Mouse (Mus musculus) embryonic facial prominence, embryonic 11.5 days (tissue): Measurements from ENCODE around the gene Polr3b. TPM values are rescaled to one million over a fixed set of nuclear protein-coding genes. Genes with fewer than 3 reads are reported as not detected.

ENCODE experiments used
- ATAC-seq: fragments of 200-750 bp; cut with Nextera tagmentation; replicated peaks from 2 replicates; pipeline ENCODE4 v1.8.0; 2017; ENCODE audit warnings: low read depth; ENCODE audit not compliant: insufficient number of reproducible peaks, low FRiP score, low TSS enrichment
- DNase-seq: peaks from one replicate; pipeline ENCODE4 v3.0.0-alpha.2; 2015; ENCODE audit warnings: low spot score
- H3K27ac ChIP-seq: fragments of 300-500 bp; sonication (generic); replicated peaks from 2 replicates; pipeline ENCODE4 v1.5.1; 2014; ENCODE audit warnings: mild to moderate bottlenecking, low read depth, low read length, control low read depth
- H3K27me3 ChIP-seq: fragments of 300-500 bp; sonication (generic); 2 replicates; pipeline ENCODE4 v1.6.1; 2014; ENCODE audit warnings: mild to moderate bottlenecking, low read length, moderate library complexity, mixed read lengths; ENCODE audit not compliant: control insufficient read depth, insufficient read depth
- H3K36me3 ChIP-seq: fragments of 300-500 bp; sonication (generic); replicated peaks from 2 replicates; pipeline ENCODE4 v1.6.1; 2014; ENCODE audit warnings: low read depth, mild to moderate bottlenecking, low read length, moderate library complexity, mixed read lengths; ENCODE audit not compliant: control insufficient read depth, insufficient read depth
- H3K4me1 ChIP-seq: fragments of 300-500 bp; sonication (generic); 2 replicates; pipeline ENCODE4 v1.6.1; 2014; ENCODE audit warnings: low read length, mixed read lengths; ENCODE audit not compliant: control insufficient read depth, insufficient read depth
- H3K4me2 ChIP-seq: fragments of 300-500 bp; sonication (generic); 2 replicates; pipeline ENCODE4 v1.6.1; 2014; ENCODE audit warnings: low read depth, mild to moderate bottlenecking, control low read depth, low read length, moderate library complexity
- H3K4me3 ChIP-seq: fragments of 300-500 bp; sonication (generic); 2 replicates; pipeline ENCODE4 v1.5.1; 2014; ENCODE audit warnings: low read depth, low read length, control low read depth
- H3K9ac ChIP-seq: fragments of 300-500 bp; sonication (generic); replicated peaks from 2 replicates; pipeline ENCODE4 v1.6.1; 2014; ENCODE audit warnings: mild to moderate bottlenecking, control low read depth, low read length
- H3K9me3 ChIP-seq: fragments of 300-500 bp; sonication (generic); replicated peaks from 2 replicates; pipeline ENCODE4 v1.6.1; 2016; ENCODE audit warnings: mild to moderate bottlenecking, low read length, inconsistent platforms, mixed read lengths; ENCODE audit not compliant: control insufficient read depth
- WGBS: fragments of 180-500 bp; shearing (Covaris S2); extraction: QIAGEN DNeasy Blood & Tissue Kit; methylation state at CpG from one replicate; pipeline ENCODE4 v1.1.7; 2014; 5-methylcytosine and 5-hydroxymethylcytosine counted together
- polyA plus RNA-seq: library from polyadenylated mRNA; unstranded; fragments of >200 nt; fragmentation: Nextera tagmentation; extraction: Ambion mirVana; gene quantifications from 2 replicates; pipeline ENCODE4 v1.2.1, GENCODE M21; 2014

Gene Polr3b
- polyA plus RNA-seq, result 19.6 and 20.1 TPM in 2 replicates

DNA sequence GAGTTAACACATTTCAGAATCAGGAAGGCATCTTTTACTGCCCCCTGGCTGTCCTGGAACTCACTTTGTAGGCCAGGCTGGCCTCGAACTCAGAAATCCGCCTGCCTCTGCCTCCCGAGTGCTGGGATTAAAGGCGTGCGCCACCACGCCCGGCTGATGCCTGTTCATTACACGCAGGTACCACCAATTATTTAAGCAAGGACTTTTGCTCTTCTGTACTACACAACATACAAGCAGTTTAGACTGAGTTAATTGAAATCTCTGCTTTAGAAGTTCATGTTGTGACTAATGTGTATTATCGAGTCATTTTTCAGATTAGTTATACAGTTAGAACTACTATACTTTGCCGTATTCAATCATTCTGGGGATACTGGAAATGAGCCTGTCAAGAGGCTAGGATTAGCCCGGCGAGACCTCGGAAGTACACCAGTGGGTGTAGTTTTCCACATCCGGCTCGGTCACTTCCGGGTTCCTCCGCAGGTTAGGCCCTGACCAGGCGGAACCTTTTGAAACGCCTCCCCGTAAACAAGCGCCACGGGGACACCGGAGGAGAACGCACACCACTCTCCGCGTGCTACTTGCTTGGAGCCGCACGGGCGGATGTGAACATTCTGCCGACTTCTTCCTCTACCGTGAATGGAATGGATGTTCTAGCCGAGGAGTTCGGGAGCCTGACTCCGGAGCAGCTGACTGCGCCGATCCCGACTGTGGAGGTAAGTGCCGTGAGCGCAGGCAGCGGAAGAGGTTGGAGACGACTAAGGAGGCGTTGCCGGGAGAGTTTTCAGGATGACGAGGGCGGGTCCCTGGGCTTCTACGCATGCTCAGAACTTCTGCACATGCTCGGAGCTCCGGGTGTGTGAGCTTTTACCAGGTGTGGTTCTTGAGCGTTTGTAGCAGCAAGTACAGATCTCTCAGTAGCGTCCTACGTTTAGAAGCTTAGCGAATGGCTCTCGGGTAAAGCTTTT lies at the start of gene Polr3b:
Gene Polr3b, plus strand, starts transcription at position 467 of the 965 bp plus-strand sequence.
- H3K27ac ChIP-seq, result peak within 1 kb of the TSS; percentile 80
- DNase-seq, result peak; percentile 95
- 8% methylated on average over 53 of the region's 53 CpGs for WGBS
- no peaks in the 10 kb centered on the region for H3K4me1 ChIP-seq
- peak within 1 kb of the TSS; percentile 57 for H3K9ac ChIP-seq
- peak; percentile 95 for ATAC-seq
- no peaks in the 10 kb centered on the region for H3K9me3 ChIP-seq
- H3K36me3 ChIP-seq, result no peaks in the 10 kb centered on the region
- no peaks in the 10 kb centered on the region for H3K27me3 ChIP-seq
- peak within 1 kb of the TSS; percentile 49 for H3K4me3 ChIP-seq
- H3K4me2 ChIP-seq, result peak within 1 kb of the TSS; percentile 70

- WGBS, result 69% methylated on average over 5 of the region's 5 CpGs
- H3K36me3 ChIP-seq, result no peaks in the 10 kb centered on the region
These were observed 48.2 kb upstream of the Polr3b start for GRCm38 (mm10) chr10:84573671-84574420.

DNA sequence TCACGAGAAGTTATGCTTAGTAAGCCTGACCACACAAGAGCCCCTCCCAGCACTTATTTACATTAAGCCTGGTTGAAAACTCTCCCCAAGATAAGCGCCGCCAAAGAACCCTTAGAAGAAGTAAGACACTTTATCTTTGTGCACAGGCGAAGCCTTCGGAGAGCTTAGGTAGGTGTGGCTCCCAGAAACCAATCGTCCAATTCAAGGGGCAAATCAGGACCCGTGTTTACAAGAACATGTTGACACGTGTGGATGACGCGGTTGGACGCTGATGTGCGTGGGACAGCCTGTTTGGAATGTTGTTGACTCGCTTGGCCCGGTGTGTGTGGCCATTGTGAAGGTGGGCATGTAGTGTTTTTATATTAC lies 46.1 kb upstream of the Polr3b start:
- ATAC-seq, result peak; percentile 67
- whole genome bisulfite sequencing, result under 1% methylated on average over 14 of the region's 14 CpGs
- H3K4me3 ChIP-seq, result peak overlapping the region; percentile 81
- no peaks in the 10 kb centered on the region for H3K27me3 ChIP-seq
- peak; percentile 75 for DNase-seq
- H3K4me2 ChIP-seq, result peak overlapping the region; percentile 93
- H3K9ac ChIP-seq, result no peak overlapping the region
- no peaks in the 10 kb centered on the region for H3K36me3 ChIP-seq
- no peaks in the 10 kb centered on the region; the same call in 1 of the 2 replicates for H3K4me1 ChIP-seq
- no peaks in the 10 kb centered on the region for H3K9me3 ChIP-seq
- no peak overlapping the region for H3K27ac ChIP-seq

More at GRCm38 (mm10) chr10:84573671-84574420, 48.2 kb upstream of the Polr3b start:
- no peaks in the 10 kb centered on the region for H3K9me3 ChIP-seq
- no peak for ATAC-seq
- H3K4me1 ChIP-seq, result no peaks in the 10 kb centered on the region; the same call in 1 of the 2 replicates
- H3K27ac ChIP-seq, result no peak overlapping the region
- no peaks in the 10 kb centered on the region for H3K27me3 ChIP-seq
- H3K4me2 ChIP-seq, result no peak overlapping the region
- H3K9ac ChIP-seq, result no peak overlapping the region
- H3K4me3 ChIP-seq, result no peak overlapping the region
- no peak for DNase-seq

DNA sequence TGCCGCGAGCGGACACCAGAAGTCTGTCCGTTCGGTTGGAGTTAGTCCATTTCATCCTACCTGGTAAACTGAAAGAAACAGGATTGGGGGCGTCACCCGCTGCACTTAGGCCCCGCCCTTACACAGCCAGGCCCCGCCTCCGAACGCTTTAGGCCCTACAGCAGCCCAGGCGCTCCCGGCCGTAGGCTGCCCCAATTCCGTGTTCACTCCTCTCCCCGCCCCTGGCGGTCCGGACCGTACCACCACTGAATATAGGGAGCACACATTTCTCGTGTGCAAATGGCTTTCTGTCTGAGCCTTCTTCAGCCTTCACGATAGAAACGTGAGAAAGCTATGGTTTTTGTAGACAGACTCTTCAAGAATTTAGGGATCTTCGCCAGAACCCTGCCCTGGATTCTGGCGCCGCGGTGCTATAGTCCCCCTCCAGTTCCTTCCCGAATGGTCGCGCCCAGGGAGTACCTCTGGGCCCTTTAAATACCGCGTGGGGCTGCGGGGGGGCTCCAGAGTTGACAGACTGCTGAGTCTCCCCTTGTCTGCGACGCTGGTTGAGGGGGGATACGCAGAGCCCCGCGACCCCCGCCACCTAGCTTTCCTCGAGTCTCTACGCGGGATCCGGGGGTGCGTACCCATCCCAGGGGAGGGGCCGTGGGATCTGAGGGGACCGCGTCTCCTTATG lies 45.6 kb upstream of the Polr3b start, which contains the start of gene Tcp11l2:
Gene Tcp11l2, plus strand, starts transcription at position 232 of the 676 bp plus-strand sequence.
- peak within 1 kb of the TSS; percentile 81 for H3K4me3 ChIP-seq
- peak; percentile 95 for DNase-seq
- no peaks in the 10 kb centered on the region; the same call in 1 of the 2 replicates for H3K4me1 ChIP-seq
- no peaks in the 10 kb centered on the region for H3K36me3 ChIP-seq
- peak within 1 kb of the TSS; percentile 93 for H3K4me2 ChIP-seq
- no peaks in the 10 kb centered on the region for H3K27me3 ChIP-seq
- ATAC-seq, result peak; percentile 98
- no peak within 1 kb of the TSS; the same call in 1 of the 2 replicates for H3K27ac ChIP-seq
- WGBS, result under 1% methylated on average over 46 of the region's 46 CpGs
- H3K9me3 ChIP-seq, result no peaks in the 10 kb centered on the region
- H3K9ac ChIP-seq, result peak within 1 kb of the TSS; percentile 63

DNA sequence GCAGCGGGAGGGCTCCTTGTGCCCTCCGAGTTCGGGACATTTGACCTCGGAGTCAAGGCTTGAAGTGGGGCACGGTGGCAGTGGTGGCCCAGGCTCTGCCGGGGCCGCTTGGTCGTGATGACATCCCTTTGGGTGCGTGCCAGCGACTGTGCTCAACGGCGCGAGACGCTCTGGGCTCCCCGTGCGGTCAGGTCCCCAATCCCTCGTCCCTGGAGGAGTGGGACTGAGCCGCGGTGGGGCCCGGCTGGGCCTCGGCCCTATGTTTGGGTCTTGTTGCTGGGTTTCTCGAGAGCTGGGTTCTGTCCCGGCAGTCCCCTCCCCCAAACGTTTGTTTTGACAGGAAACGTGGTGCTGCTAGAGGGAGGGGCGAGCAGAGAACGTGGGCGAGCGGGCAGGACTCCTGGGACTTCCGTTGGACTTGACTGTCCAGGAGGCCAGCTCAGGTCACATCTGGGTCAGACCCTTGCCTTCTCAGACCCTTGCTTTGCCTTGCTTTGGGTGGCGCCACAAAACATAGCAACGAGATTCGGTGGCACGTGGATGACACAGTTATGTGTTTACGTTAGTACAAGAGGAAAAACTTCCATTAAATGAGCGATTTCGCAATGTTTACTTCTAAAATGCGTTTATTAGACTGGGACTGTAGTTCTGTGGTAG lies 44.9 kb upstream of the Polr3b start:
- H3K36me3 ChIP-seq, result no peaks in the 10 kb centered on the region
- peak; percentile 58 for DNase-seq
- no peaks in the 10 kb centered on the region; the same call in 1 of the 2 replicates for H3K4me1 ChIP-seq
- peak overlapping the region; percentile 93 for H3K4me2 ChIP-seq
- peak overlapping the region; percentile 63 for H3K9ac ChIP-seq
- peak overlapping the region; percentile 81 for H3K4me3 ChIP-seq
- no peaks in the 10 kb centered on the region for H3K27me3 ChIP-seq
- no peaks in the 10 kb centered on the region for H3K9me3 ChIP-seq
- peak; percentile 24 for ATAC-seq
- WGBS, result 4% methylated on average over 38 of the region's 38 CpGs
- no peak overlapping the region; the same call in 1 of the 2 replicates for H3K27ac ChIP-seq

- H3K27ac ChIP-seq, result no peak overlapping the region
- no peak overlapping the region for H3K9ac ChIP-seq
- DNase-seq, result no peak
- WGBS, result 80% methylated on average over 10 of the region's 10 CpGs
- no peak overlapping the region for H3K4me3 ChIP-seq
- no peak overlapping the region for H3K4me2 ChIP-seq
- ATAC-seq, result no peak
- H3K36me3 ChIP-seq, result no peaks in the 10 kb centered on the region
- no peaks in the 10 kb centered on the region for H3K9me3 ChIP-seq
- H3K27me3 ChIP-seq, result no peaks in the 10 kb centered on the region
- H3K4me1 ChIP-seq, result no peaks in the 10 kb centered on the region; the same call in 1 of the 2 replicates
These were observed 43.4 kb upstream of the Polr3b start for GRCm38 (mm10) chr10:84578738-84579137.

DNA sequence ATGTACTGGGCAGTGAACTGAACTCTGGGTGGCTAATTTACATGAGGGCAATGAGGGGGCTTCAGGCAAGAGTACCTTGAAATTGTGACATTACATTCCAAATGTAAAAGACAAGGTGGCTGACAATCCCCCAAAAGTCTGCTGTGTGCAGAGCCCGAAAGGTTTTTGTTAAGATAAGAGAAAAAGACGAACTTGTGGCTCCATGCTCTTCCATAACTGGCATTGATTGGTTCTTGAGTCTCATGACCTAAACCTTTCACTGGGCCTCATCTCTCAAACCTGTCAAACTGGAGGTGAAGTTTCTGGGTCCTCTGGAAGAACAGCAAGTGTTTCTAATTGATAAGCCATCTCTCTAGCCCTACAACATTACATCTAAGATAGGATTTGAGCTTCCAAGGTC lies 42.6 kb upstream of the Polr3b start:
- WGBS, result 78% methylated on average over 2 of the region's 2 CpGs
- Histone ChIP-seq H3K36me3 (no peaks in the 10 kb centered on the region), H3K9ac (no peak overlapping the region), H3K4me2 (no peak overlapping the region), H3K27ac (no peak overlapping the region), H3K4me3 (no peak overlapping the region), H3K9me3 (no peaks in the 10 kb centered on the region), H3K27me3 (no peaks in the 10 kb centered on the region), H3K4me1 (no peaks in the 10 kb centered on the region; the same call in 1 of the 2 replicates)
- DNase-seq (no peak), ATAC-seq (no peak)
